Mouse (Mus musculus) lung, postnatal 0 days (tissue): ENCODE results near the gene Meis2.

Experiments used
- CTCF ChIP-seq: IDR thresholded peaks from 2 replicates; pipeline ENCODE4 v1.5.1; 2016; ENCODE audit warnings: antibody characterized with exemption, mild to moderate bottlenecking
- EP300 ChIP-seq: IDR thresholded peaks from 2 replicates; pipeline ENCODE4 v1.6.1; 2016; ENCODE audit warnings: antibody characterized with exemption, mild to moderate bottlenecking, control low read depth

DNA sequence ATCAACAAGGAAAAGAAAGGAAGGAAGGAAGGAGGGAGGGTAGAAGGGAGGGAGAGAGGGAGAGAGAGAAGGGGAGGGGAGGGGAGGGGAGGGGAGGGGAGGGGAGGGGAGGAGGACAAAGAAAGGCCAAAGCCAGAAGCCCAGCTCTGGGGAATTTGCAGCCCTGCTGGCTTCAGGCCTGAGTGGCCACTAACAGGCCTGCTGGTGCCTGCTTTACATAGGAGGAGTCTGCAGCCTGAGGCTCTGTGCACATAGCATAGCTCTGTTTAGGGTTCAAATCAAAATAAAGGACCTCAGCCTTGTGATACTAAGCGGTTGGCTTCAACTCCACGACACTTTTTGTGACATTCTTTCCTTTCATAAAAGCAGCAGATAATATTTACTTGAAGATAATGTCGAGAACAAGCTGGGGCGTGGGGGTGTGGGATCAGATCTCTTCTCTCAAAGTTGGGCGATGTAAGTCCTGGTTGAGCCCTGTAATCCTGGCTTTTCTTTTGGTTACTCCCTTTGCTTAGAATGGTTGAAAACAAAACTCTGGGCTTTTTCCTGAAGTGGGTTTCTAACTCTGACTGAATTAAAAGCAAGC, 37.9 kb upstream of the Meis2 start:
- no peak for TF ChIP-seq CTCF
- TF ChIP-seq EP300: no peak
